Mouse (Mus musculus) neural tube, embryonic 11.5 days (tissue): ENCODE measurements around the gene Map1b. TPM values are rescaled to one million over a fixed set of nuclear protein-coding genes. Genes with fewer than 3 reads are reported as not detected.

Source experiments
- ATAC-seq: fragments of 200-750 bp; cut with Nextera tagmentation; 2 replicates; pipeline ENCODE4 v1.8.0; 2017; ENCODE audit warnings: moderate number of reproducible peaks, mild to moderate bottlenecking, moderate TSS enrichment, moderate library complexity; ENCODE audit not compliant: insufficient read depth, low FRiP score, low TSS enrichment
- DNase-seq: peaks from one replicate; pipeline ENCODE4 v3.0.0-alpha.2; 2015; ENCODE audit warnings: low spot score
- H3K27ac ChIP-seq: fragments of 300-500 bp; sonication (generic); 2 replicates; pipeline ENCODE4 v1.5.1; 2014; ENCODE audit warnings: low read depth, mild to moderate bottlenecking, low read length
- H3K27me3 ChIP-seq: fragments of 300-500 bp; sonication (generic); 2 replicates; pipeline ENCODE4 v1.6.1; 2014; ENCODE audit warnings: mild to moderate bottlenecking, low read length, mixed read lengths; ENCODE audit not compliant: control insufficient read depth, insufficient read depth
- H3K36me3 ChIP-seq: fragments of 300-500 bp; sonication (generic); 2 replicates; pipeline ENCODE4 v1.6.1; 2014; ENCODE audit warnings: mild to moderate bottlenecking, low read length, moderate library complexity, mixed read lengths; ENCODE audit not compliant: control insufficient read depth, insufficient read depth
- H3K4me1 ChIP-seq: fragments of 300-500 bp; sonication (generic); 2 replicates; pipeline ENCODE4 v1.6.1; 2014; ENCODE audit warnings: low read length, mixed read lengths; ENCODE audit not compliant: control insufficient read depth, insufficient read depth
- H3K4me2 ChIP-seq: fragments of 300-500 bp; sonication (generic); 2 replicates; pipeline ENCODE4 v1.6.1; 2014; ENCODE audit warnings: low read depth, mild to moderate bottlenecking, moderate library complexity
- H3K4me3 ChIP-seq: fragments of 300-500 bp; sonication (generic); 2 replicates; pipeline ENCODE4 v1.5.1; 2014; ENCODE audit warnings: low read depth, low read length
- H3K9ac ChIP-seq: fragments of 300-500 bp; sonication (generic); 2 replicates; pipeline ENCODE4 v1.6.1; 2014; ENCODE audit warnings: mild to moderate bottlenecking, low read length
- H3K9me3 ChIP-seq: fragments of 300-500 bp; sonication (generic); 2 replicates; pipeline ENCODE4 v1.6.1; 2016; ENCODE audit warnings: low read length; ENCODE audit not compliant: control insufficient read depth
- WGBS: fragments of 180-500 bp; shearing (Covaris S2); extraction: QIAGEN DNeasy Blood & Tissue Kit; methylation state at CpG from one replicate; pipeline ENCODE4 v1.1.7; 2014; 5-methylcytosine and 5-hydroxymethylcytosine counted together
- polyA plus RNA-seq: library from polyadenylated mRNA; unstranded; fragments of >200 nt; fragmentation: Nextera tagmentation; extraction: Ambion mirVana; gene quantifications from 2 replicates; pipeline ENCODE4 v1.2.1, GENCODE M21; 2014

The Map1b gene
- polyA plus RNA-seq = 855 and 870 TPM in 2 replicates

GRCm38 (mm10) chr13:99516448-99516881, at the start of gene Map1b:
Gene Map1b, minus strand, starts transcription at chr13:99516540.
- Histone ChIP-seq H3K4me1 (peaks cover 20% of the 10 kb centered on the region), H3K27me3 (no peaks in the 10 kb centered on the region), H3K4me2 (peak within 1 kb of the TSS; percentile 54), H3K4me3 (peak within 1 kb of the TSS; percentile 76), H3K36me3 (no peaks in the 10 kb centered on the region), H3K9ac (peak within 1 kb of the TSS; percentile 89), H3K27ac (peak within 1 kb of the TSS; percentile 97), H3K9me3 (no peaks in the 10 kb centered on the region)
- DNase-seq (peak; percentile 90), ATAC-seq (peak; percentile 80)
- WGBS = 0% methylated on average over 18 of the region's 32 CpGs

GRCm38 (mm10) chr13:99564346-99564745, 48.0 kb upstream of the Map1b start:
- H3K27me3 ChIP-seq = no peaks in the 10 kb centered on the region
- ATAC-seq (no peak), DNase-seq (peak; percentile 51)
- no peak overlapping the region for H3K27ac ChIP-seq
- peaks cover 3% of the 10 kb centered on the region; the same call in 1 of the 2 replicates for H3K4me1 ChIP-seq
- no peak overlapping the region for H3K9ac ChIP-seq
- no peak overlapping the region for H3K4me3 ChIP-seq
- H3K4me2 ChIP-seq = no peak overlapping the region
- 38% methylated on average over 3 of the region's 3 CpGs for WGBS
- no peaks in the 10 kb centered on the region for H3K9me3 ChIP-seq
- H3K36me3 ChIP-seq = no peaks in the 10 kb centered on the region

GRCm38 (mm10) chr13:99563021-99563420, 46.7 kb upstream of the Map1b start:
- DNase-seq (no peak), ATAC-seq (no peak)
- no peaks in the 10 kb centered on the region for H3K9me3 ChIP-seq
- no peak overlapping the region for H3K4me2 ChIP-seq
- H3K27ac ChIP-seq = no peak overlapping the region
- no peaks in the 10 kb centered on the region for H3K36me3 ChIP-seq
- no peak overlapping the region for H3K9ac ChIP-seq
- no peaks in the 10 kb centered on the region for H3K27me3 ChIP-seq
- H3K4me1 ChIP-seq = peaks cover 3% of the 10 kb centered on the region; the same call in 1 of the 2 replicates
- 56% methylated on average over 3 of the region's 3 CpGs for WGBS
- no peak overlapping the region for H3K4me3 ChIP-seq

GRCm38 (mm10) chr13:99561843-99562550, 45.7 kb upstream of the Map1b start:
- no peak overlapping the region for H3K4me3 ChIP-seq
- no peak overlapping the region for H3K4me2 ChIP-seq
- H3K9me3 ChIP-seq = no peaks in the 10 kb centered on the region
- WGBS = 43% methylated on average over 10 of the region's 10 CpGs
- no peak overlapping the region for H3K27ac ChIP-seq
- H3K36me3 ChIP-seq = no peaks in the 10 kb centered on the region
- H3K27me3 ChIP-seq = no peaks in the 10 kb centered on the region
- peaks cover 3% of the 10 kb centered on the region; the same call in 1 of the 2 replicates for H3K4me1 ChIP-seq
- H3K9ac ChIP-seq = no peak overlapping the region
- DNase-seq = peak; percentile 42
- no peak for ATAC-seq

- H3K4me1 ChIP-seq = peaks cover 3% of the 10 kb centered on the region; the same call in 1 of the 2 replicates
- no peak for ATAC-seq
- WGBS = 38% methylated on average over 12 of the region's 13 CpGs
- H3K4me3 ChIP-seq = no peak overlapping the region
- H3K4me2 ChIP-seq = no peak overlapping the region
- no peaks in the 10 kb centered on the region for H3K27me3 ChIP-seq
- H3K9ac ChIP-seq = no peak overlapping the region
- no peak overlapping the region for H3K27ac ChIP-seq
- no peaks in the 10 kb centered on the region for H3K9me3 ChIP-seq
- DNase-seq = no peak
- no peaks in the 10 kb centered on the region for H3K36me3 ChIP-seq
Observed at GRCm38 (mm10) chr13:99560674-99561639, 44.6 kb upstream of the Map1b start.

- ATAC-seq (no peak), DNase-seq (no peak)
- Histone ChIP-seq H3K27me3 (no peaks in the 10 kb centered on the region), H3K4me2 (no peak overlapping the region), H3K9me3 (no peaks in the 10 kb centered on the region), H3K4me3 (no peak overlapping the region), H3K36me3 (no peaks in the 10 kb centered on the region), H3K9ac (no peak overlapping the region), H3K27ac (no peak overlapping the region), H3K4me1 (peaks cover 3% of the 10 kb centered on the region; the same call in 1 of the 2 replicates)
- WGBS = 74% methylated on average over 12 of the region's 12 CpGs
Observed at GRCm38 (mm10) chr13:99558216-99558906, 42.0 kb upstream of the Map1b start.

- ATAC-seq = no peak
- no peak overlapping the region for H3K4me3 ChIP-seq
- H3K9me3 ChIP-seq = no peaks in the 10 kb centered on the region
- no peak for DNase-seq
- no peaks in the 10 kb centered on the region for H3K36me3 ChIP-seq
- H3K27me3 ChIP-seq = no peaks in the 10 kb centered on the region
- H3K9ac ChIP-seq = no peak overlapping the region
- no peak overlapping the region for H3K4me2 ChIP-seq
- whole genome bisulfite sequencing = 69% methylated on average over 15 of the region's 15 CpGs
- H3K27ac ChIP-seq = no peak overlapping the region
- H3K4me1 ChIP-seq = peaks cover 3% of the 10 kb centered on the region; the same call in 1 of the 2 replicates
Observed at GRCm38 (mm10) chr13:99557813-99558212, 41.5 kb upstream of the Map1b start.

GRCm38 (mm10) chr13:99557331-99557730, 41.0 kb upstream of the Map1b start:
- H3K4me2 ChIP-seq = no peak overlapping the region
- no peak overlapping the region for H3K4me3 ChIP-seq
- H3K9ac ChIP-seq = no peak overlapping the region
- peaks cover 3% of the 10 kb centered on the region; the same call in 1 of the 2 replicates for H3K4me1 ChIP-seq
- no peaks in the 10 kb centered on the region for H3K9me3 ChIP-seq
- no peaks in the 10 kb centered on the region for H3K27me3 ChIP-seq
- H3K27ac ChIP-seq = no peak overlapping the region
- WGBS = 89% methylated on average over 5 of the region's 5 CpGs
- ATAC-seq = no peak
- no peaks in the 10 kb centered on the region for H3K36me3 ChIP-seq
- no peak for DNase-seq
